Mouse (Mus musculus): ENCODE results near the gene Ado.

The Ado gene

GRCm38 (mm10) chr10:67537151-67537994 is 11.4 kb downstream of the Ado start:
- DNase-seq (ENCODE audit: extremely low read depth, low read depth, low spot score): no peak

- no peak for DNase-seq (ENCODE audit: extremely low read depth, low read depth, low spot score)
Observed at GRCm38 (mm10) chr10:67536621-67537141, 12.1 kb downstream of the Ado start.

DNA sequence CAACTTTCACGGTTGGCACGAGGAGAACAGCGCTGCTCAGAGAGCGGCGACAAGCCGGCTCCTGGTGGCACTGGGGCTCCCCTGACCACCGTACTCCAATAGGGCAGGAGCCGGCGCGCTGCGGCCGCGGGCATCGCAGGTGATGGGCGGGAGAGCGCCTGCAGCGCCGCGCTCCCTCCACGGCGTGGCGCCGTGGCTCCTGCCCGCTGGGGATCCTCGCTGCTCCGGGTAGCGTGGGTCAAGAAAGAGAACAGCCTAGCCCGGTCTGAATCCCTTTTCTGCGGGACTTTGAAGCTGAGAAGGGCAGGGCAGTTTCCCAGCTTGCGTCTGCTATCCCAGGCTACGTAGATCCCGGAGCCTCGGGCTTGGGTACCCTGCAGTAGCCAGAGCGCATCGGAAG is 12.8 kb downstream of the Ado start:
- no peak for DNase-seq (ENCODE audit: extremely low read depth, low read depth, low spot score)

- DNase-seq (ENCODE audit: extremely low read depth, low read depth, low spot score): no peak
Observed at GRCm38 (mm10) chr10:67535256-67535655, 13.5 kb downstream of the Ado start, which contains the start of gene Egr2. TSS of gene Egr2 (plus strand) at chr10:67535475.

- no peak for DNase-seq (ENCODE audit: extremely low read depth, low read depth, low spot score)
Observed at GRCm38 (mm10) chr10:67529769-67530168, 19.0 kb downstream of the Ado start.

- DNase-seq (ENCODE audit: extremely low read depth, low read depth, low spot score): no peak
Observed at GRCm38 (mm10) chr10:67526435-67526834, 22.3 kb downstream of the Ado start.

DNA sequence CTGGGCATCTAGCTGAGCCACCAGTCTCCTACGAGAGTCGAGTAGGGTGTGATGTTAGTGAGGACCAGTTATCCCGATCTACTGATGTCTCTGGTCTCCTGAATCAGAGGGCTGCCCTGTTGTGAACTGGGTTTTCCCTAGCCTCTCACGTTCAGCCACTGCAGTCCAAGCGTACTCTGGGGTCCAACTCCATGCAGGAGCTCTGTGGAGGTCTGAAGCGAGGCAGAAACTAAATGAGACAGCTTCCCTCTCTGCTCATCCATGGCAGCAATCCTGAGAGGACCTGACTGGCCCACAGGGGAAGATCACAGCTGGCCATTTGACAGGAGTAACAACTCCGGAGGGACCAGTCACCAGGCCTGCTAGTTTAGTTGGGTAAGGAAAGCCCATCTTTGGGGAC is 24.1 kb downstream of the Ado start:
- DNase-seq (ENCODE audit: extremely low read depth, low read depth, low spot score): no peak

DNA sequence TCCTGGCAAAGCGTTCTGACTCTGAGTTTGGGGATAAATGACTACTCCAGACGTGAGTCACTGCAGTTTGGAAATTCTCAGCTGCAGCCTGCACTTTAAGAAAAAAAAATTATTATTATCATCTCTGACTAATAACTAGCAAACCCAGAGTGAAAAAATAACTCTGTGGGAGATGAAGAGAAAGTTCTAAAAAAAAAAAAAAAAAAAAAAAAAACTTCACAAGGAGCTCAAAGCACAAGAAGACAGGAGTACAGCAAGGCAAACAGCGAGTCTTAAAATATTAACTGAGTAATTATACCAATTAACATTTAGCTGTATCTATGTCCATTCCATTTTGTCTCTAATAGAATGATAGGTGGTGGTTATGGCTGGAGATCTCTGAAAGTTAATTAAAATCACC is 24.6 kb downstream of the Ado start:
- no peak for DNase-seq (ENCODE audit: extremely low read depth, low read depth, low spot score)

DNA sequence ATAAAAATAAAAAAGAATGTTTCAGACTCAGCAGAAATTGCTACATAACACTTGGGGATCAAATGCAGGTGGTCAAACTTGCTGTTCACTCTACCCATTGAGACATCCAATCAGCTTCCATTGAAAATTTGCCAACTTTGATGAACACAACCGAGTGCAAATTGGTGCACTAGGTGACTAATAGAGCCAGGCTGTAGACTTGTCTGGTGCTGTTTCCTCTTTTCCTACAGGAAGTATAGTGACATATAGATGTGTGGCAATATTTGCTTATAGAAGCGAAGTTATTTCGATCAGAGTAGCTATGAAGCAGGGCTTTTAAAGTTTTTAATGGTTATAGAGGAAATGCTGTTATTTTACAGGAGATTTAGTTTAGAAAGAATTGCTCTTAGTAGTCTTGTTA is 30.0 kb downstream of the Ado start:
- DNase-seq (ENCODE audit: extremely low read depth, low read depth, low spot score): no peak

DNA sequence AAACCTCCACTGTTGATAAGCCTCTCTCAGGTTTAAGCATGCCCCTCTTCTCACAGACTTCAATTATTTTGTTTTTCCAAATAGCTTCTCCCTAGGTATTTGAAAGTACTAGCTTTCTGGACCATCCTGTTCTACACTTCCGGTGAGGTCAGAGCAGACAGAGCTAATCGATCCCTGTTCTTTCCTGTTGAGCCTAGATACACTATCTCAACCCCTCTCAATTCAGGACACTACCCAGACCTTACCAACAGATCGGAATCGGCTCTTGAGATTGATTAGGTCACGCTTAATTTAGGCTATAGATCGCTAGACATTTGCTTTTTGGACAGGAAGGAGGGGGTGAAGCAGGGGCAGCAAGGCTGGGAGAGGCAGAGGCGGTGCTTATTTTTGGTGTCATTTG is 35.9 kb downstream of the Ado start:
- no peak for DNase-seq (ENCODE audit: extremely low read depth, low read depth, low spot score)

DNA sequence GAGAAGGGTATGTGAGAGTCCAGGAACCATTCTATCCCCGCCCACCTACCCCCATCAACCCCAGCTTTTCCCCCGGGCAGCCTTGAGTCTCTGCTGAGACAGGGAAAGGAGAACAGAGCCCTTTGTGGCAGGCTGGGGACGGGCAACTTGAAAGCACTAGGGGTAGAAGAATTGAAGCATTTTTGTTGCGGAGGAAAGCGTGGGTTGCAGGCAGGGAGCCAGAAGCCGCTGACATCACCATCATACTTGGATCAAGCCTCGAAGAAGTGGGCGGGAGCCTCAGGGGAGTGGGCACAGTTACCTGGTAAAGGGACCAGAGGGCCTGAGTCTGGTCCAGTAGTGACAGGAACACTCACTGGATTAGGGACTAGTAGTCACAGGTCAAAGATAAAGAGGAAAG is 36.5 kb downstream of the Ado start:
- no peak for DNase-seq (ENCODE audit: extremely low read depth, low read depth, low spot score)

- no peak for DNase-seq (ENCODE audit: extremely low read depth, low read depth, low spot score)
Observed at GRCm38 (mm10) chr10:67505248-67505647, 43.5 kb downstream of the Ado start.

- no peak for DNase-seq (ENCODE audit: extremely low read depth, low read depth, low spot score)
Observed at GRCm38 (mm10) chr10:67504046-67504445, 44.7 kb downstream of the Ado start.

DNA sequence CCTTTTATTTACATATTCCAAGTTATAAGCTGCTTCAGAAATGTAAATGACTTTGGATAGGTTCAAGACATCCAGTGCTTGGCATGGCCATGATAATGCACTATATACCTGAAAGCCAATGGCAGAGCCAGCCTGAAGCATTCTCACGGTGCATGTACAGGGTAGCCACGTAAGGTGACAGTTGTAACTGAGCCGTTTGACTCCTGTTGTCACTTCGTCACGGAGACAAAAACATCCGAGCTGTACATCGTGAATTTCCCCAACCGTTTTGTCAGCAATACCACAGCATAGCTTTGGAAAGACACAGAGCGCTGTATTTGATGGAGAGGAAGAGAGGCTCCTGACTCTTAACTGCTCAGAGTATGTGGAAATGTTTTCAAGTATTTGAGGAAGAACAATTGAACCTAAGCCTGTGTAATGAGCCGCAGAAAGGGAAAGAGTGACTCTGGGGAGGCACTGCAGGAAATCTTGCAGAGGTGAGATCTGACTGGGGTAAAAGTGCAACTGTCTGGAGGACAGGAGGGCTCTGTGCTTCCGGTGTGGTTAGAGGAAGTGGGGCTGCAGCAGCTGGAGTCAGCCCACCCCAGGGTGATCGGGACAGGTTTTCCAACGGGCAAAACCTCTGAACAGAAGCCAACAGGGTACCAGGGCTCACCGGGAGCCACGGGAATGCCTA is 45.3 kb downstream of the Ado start:
- no peak for DNase-seq (ENCODE audit: extremely low read depth, low read depth, low spot score)

- no peak for DNase-seq (ENCODE audit: extremely low read depth, low read depth, low spot score)
Observed at GRCm38 (mm10) chr10:67497951-67498350, 50.8 kb downstream of the Ado start.

GRCm38 (mm10) chr10:67497144-67497892 is 51.4 kb downstream of the Ado start:
- DNase-seq (ENCODE audit: extremely low read depth, low read depth, low spot score): no peak
